Mouse (Mus musculus) heart, embryonic 15.5 days (tissue): Measurements from ENCODE around the gene Rab6a. TPM values are rescaled to one million over a fixed set of nuclear protein-coding genes. Genes with fewer than 3 reads are reported as not detected.

Source experiments
- ATAC-seq: fragments of 200-750 bp; cut with Nextera tagmentation; replicated peaks from 2 replicates; pipeline ENCODE4 v1.8.0; 2017; ENCODE audit warnings: low read depth, moderate TSS enrichment; ENCODE audit not compliant: insufficient number of reproducible peaks, insufficient read depth, low FRiP score
- H3K27ac ChIP-seq: fragments of 300-500 bp; sonication (generic); 2 replicates; pipeline ENCODE4 v1.5.1; 2015; ENCODE audit warnings: mild to moderate bottlenecking, inconsistent platforms
- H3K27me3 ChIP-seq: fragments of 300-500 bp; sonication (generic); 2 replicates; pipeline ENCODE4 v1.6.1; 2015; ENCODE audit warnings: inconsistent platforms
- H3K36me3 ChIP-seq: fragments of 300-500 bp; sonication (generic); 2 replicates; pipeline ENCODE4 v1.6.1; 2015; ENCODE audit warnings: mild to moderate bottlenecking, inconsistent platforms
- H3K4me1 ChIP-seq: fragments of 300-500 bp; sonication (generic); replicated peaks from 2 replicates; pipeline ENCODE4 v1.6.1; 2015; ENCODE audit warnings: inconsistent platforms
- H3K4me2 ChIP-seq: fragments of 300-500 bp; sonication (generic); 2 replicates; pipeline ENCODE4 v1.6.1; 2015; ENCODE audit warnings: inconsistent platforms, mild to moderate bottlenecking, moderate library complexity
- H3K4me3 ChIP-seq: fragments of 300-500 bp; sonication (generic); 2 replicates; pipeline ENCODE4 v1.5.1; 2015; ENCODE audit warnings: mild to moderate bottlenecking, inconsistent platforms
- H3K9ac ChIP-seq: fragments of 300-500 bp; sonication (generic); 2 replicates; pipeline ENCODE4 v1.6.1; 2015; ENCODE audit warnings: mild to moderate bottlenecking, inconsistent platforms
- H3K9me3 ChIP-seq: fragments of 300-500 bp; sonication (generic); replicated peaks from 2 replicates; pipeline ENCODE4 v1.6.1; 2016; ENCODE audit warnings: inconsistent platforms
- WGBS: fragments of 180-500 bp; shearing (Covaris S2); methylation state at CpG from one replicate; pipeline ENCODE4 v1.1.7; 2015; ENCODE audit warnings: mixed read lengths; 5-methylcytosine and 5-hydroxymethylcytosine counted together
- polyA plus RNA-seq: library from polyadenylated mRNA; unstranded; fragments of >200 nt; fragmentation: Nextera tagmentation; extraction: Ambion mirVana; gene quantifications from 2 replicates; pipeline ENCODE4 v1.2.1, GENCODE M21; 2015

The Rab6a gene
- polyA plus RNA-seq, 1 experiment from 2014 or later = 85.5 TPM

- Histone ChIP-seq H3K4me2 (no peak overlapping the region), H3K9me3 (no peaks in the 10 kb centered on the region), H3K4me3 (no peak overlapping the region), H3K27ac (no peak overlapping the region), H3K36me3 (no peaks in the 10 kb centered on the region), H3K27me3 (no peaks in the 10 kb centered on the region), H3K9ac (no peak overlapping the region), H3K4me1 (peaks cover 17% of the 10 kb centered on the region)
- WGBS = 85% methylated on average over 7 of the region's 7 CpGs
- ATAC-seq = no peak
These were observed 54.1 kb downstream of the Rab6a start for GRCm38 (mm10) chr7:100661264-100661663.

DNA sequence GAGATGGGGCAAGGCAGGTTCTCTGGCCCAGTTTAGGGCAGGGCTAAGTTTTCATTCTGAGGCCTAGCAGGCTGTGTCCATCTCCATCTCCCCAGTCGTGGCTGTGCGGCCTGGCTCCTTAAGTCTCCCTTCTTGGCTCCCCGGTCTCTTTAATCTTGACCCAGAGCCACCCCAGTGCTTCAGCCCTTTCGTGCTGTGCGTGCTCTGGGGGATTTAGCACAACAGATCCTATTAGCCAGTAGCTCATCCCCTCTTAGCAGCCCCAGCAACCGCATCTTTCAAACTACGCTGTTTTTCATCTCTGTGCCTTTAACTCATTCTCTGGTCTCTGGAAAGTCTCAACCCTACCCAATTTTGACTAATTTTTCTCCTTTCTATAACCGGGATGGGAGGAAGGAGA lies 55.0 kb downstream of the Rab6a start, which contains the start of gene Plekhb1:
TSS of gene Plekhb1 (minus strand) at position 184 of the 400 bp plus-strand sequence.
- Histone ChIP-seq H3K4me1 (peaks cover 17% of the 10 kb centered on the region), H3K27me3 (no peaks in the 10 kb centered on the region), H3K36me3 (no peaks in the 10 kb centered on the region), H3K27ac (no peak within 1 kb of the TSS), H3K9me3 (no peaks in the 10 kb centered on the region), H3K9ac (no peak within 1 kb of the TSS), H3K4me2 (peak within 1 kb of the TSS; percentile 51), H3K4me3 (no peak within 1 kb of the TSS)
- 76% methylated on average over 8 of the region's 8 CpGs for WGBS
- no peak for ATAC-seq

GRCm38 (mm10) chr7:100663190-100663589 lies 56.0 kb downstream of the Rab6a start:
- Histone ChIP-seq H3K27me3 (no peaks in the 10 kb centered on the region), H3K36me3 (no peaks in the 10 kb centered on the region), H3K9ac (no peak overlapping the region), H3K9me3 (no peaks in the 10 kb centered on the region), H3K4me3 (peak overlapping the region; percentile 10; the same call in 1 of the 2 replicates), H3K27ac (no peak overlapping the region), H3K4me2 (peak overlapping the region; percentile 51), H3K4me1 (peaks cover 16% of the 10 kb centered on the region)
- 1% methylated on average over 13 of the region's 13 CpGs for WGBS
- ATAC-seq = peak; percentile 87

DNA sequence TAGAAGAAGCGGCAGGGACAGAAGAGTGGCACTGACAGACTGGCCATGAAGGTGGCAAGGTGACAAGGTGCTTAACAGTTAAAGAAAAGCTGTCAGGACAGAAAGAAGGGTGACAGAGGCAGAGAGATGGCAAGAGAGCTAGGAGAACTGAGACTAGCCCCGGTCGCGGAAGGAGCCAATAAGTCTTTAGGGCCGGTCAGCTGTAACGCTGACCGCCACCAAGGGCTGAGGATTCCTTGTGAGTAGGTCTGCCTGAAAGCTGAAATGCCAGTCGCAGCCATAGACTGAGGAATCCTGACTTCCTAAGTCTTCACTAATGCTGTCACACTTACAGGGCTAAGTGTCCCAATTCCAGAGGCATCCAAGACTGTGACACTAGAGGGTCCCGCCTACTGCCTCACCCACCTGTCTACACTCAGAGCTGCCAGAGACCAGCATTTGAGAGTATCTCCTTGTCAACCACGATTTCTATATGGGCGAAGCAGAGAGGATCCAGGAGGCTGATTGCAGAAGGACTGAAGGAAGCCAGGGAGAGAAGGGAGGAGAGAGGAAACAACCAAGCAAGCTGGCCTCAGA lies 56.6 kb downstream of the Rab6a start:
- Histone ChIP-seq H3K9ac (no peak overlapping the region), H3K36me3 (no peaks in the 10 kb centered on the region), H3K27ac (no peak overlapping the region), H3K27me3 (no peaks in the 10 kb centered on the region), H3K9me3 (no peaks in the 10 kb centered on the region), H3K4me2 (peak overlapping the region; percentile 51), H3K4me3 (peak overlapping the region; percentile 10; the same call in 1 of the 2 replicates), H3K4me1 (peaks cover 14% of the 10 kb centered on the region)
- 42% methylated on average over 11 of the region's 11 CpGs for WGBS
- ATAC-seq = no peak

DNA sequence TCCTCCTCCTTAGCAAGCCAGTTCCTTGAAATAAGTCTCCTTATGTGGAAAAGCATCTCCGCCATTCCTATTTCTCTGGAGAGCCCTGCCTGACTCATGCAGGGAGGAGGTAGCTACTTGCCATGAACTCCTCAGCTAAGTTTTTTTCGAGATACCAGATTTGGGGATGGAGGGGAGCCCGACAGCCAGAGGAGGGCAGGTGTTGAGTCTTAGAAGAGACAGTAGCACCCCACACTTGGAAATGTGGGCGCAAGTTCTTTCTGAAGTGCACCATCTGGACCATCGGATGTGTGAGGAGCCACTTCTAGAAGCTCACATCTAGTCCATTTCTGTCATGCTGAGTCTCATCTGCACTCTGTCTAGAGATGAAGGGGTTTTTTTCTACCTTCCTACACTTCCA lies 63.4 kb downstream of the Rab6a start:
- H3K9me3 ChIP-seq = no peaks in the 10 kb centered on the region
- 76% methylated on average over 5 of the region's 5 CpGs for WGBS
- no peak overlapping the region for H3K4me3 ChIP-seq
- H3K4me2 ChIP-seq = no peak overlapping the region
- no peak for ATAC-seq
- H3K27ac ChIP-seq = no peak overlapping the region
- no peaks in the 10 kb centered on the region for H3K4me1 ChIP-seq
- no peaks in the 10 kb centered on the region for H3K36me3 ChIP-seq
- no peaks in the 10 kb centered on the region for H3K27me3 ChIP-seq
- no peak overlapping the region for H3K9ac ChIP-seq

- H3K9ac ChIP-seq = no peak overlapping the region
- H3K27me3 ChIP-seq = no peaks in the 10 kb centered on the region
- no peaks in the 10 kb centered on the region for H3K36me3 ChIP-seq
- ATAC-seq = no peak
- H3K4me2 ChIP-seq = no peak overlapping the region
- H3K9me3 ChIP-seq = no peaks in the 10 kb centered on the region
- WGBS = 73% methylated on average over 7 of the region's 7 CpGs
- no peak overlapping the region for H3K4me3 ChIP-seq
- no peaks in the 10 kb centered on the region for H3K4me1 ChIP-seq
- no peak overlapping the region for H3K27ac ChIP-seq
These were observed 66.2 kb downstream of the Rab6a start for GRCm38 (mm10) chr7:100673452-100673851.

DNA sequence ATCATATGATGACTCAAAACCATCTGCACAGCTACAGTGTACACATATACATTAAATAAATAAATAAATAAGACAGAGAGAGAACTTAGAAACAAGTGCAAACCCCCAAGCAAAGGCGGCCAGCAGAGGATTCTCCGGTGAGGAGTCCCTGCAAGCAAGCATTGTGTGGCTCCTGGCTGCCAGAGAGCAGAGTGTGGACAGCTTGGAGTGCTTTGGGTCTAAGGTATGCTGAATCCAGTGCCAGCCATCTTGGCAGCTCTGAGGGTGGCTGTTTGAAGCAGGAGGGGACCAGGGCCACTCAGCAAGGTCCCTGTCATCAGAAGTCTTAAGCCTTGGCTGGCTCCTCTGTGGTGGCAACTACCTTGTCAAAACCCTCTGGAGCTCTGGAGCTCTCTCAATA lies 67.7 kb downstream of the Rab6a start:
- no peak overlapping the region for H3K27ac ChIP-seq
- H3K36me3 ChIP-seq = no peaks in the 10 kb centered on the region
- ATAC-seq = no peak
- H3K4me1 ChIP-seq = no peaks in the 10 kb centered on the region
- H3K4me2 ChIP-seq = no peak overlapping the region
- H3K9me3 ChIP-seq = no peaks in the 10 kb centered on the region
- no peaks in the 10 kb centered on the region for H3K27me3 ChIP-seq
- H3K4me3 ChIP-seq = no peak overlapping the region
- 42% methylated on average over 2 of the region's 2 CpGs for WGBS
- H3K9ac ChIP-seq = no peak overlapping the region

GRCm38 (mm10) chr7:100678052-100678451 lies 70.8 kb downstream of the Rab6a start:
- H3K4me1 ChIP-seq = no peaks in the 10 kb centered on the region
- H3K36me3 ChIP-seq = no peaks in the 10 kb centered on the region
- H3K4me3 ChIP-seq = no peak overlapping the region
- H3K27me3 ChIP-seq = no peaks in the 10 kb centered on the region
- no peaks in the 10 kb centered on the region for H3K9me3 ChIP-seq
- no peak overlapping the region for H3K9ac ChIP-seq
- no peak for ATAC-seq
- H3K4me2 ChIP-seq = no peak overlapping the region
- no peak overlapping the region for H3K27ac ChIP-seq
- WGBS = 66% methylated on average over 5 of the region's 5 CpGs

GRCm38 (mm10) chr7:100678948-100679880 lies 72.0 kb downstream of the Rab6a start:
- H3K9ac ChIP-seq = no peak overlapping the region
- no peak overlapping the region for H3K4me3 ChIP-seq
- no peak for ATAC-seq
- 57% methylated on average over 15 of the region's 15 CpGs for WGBS
- H3K4me2 ChIP-seq = no peak overlapping the region
- H3K4me1 ChIP-seq = no peaks in the 10 kb centered on the region
- no peaks in the 10 kb centered on the region for H3K27me3 ChIP-seq
- H3K9me3 ChIP-seq = no peaks in the 10 kb centered on the region
- H3K27ac ChIP-seq = no peak overlapping the region
- no peaks in the 10 kb centered on the region for H3K36me3 ChIP-seq

GRCm38 (mm10) chr7:100681132-100681531 lies 73.9 kb downstream of the Rab6a start:
- WGBS = 52% methylated on average over 5 of the region's 5 CpGs
- Histone ChIP-seq H3K4me2 (no peak overlapping the region), H3K27me3 (no peaks in the 10 kb centered on the region), H3K36me3 (no peaks in the 10 kb centered on the region), H3K4me1 (no peaks in the 10 kb centered on the region), H3K27ac (no peak overlapping the region), H3K9ac (no peak overlapping the region), H3K4me3 (no peak overlapping the region), H3K9me3 (no peaks in the 10 kb centered on the region)
- no peak for ATAC-seq

DNA sequence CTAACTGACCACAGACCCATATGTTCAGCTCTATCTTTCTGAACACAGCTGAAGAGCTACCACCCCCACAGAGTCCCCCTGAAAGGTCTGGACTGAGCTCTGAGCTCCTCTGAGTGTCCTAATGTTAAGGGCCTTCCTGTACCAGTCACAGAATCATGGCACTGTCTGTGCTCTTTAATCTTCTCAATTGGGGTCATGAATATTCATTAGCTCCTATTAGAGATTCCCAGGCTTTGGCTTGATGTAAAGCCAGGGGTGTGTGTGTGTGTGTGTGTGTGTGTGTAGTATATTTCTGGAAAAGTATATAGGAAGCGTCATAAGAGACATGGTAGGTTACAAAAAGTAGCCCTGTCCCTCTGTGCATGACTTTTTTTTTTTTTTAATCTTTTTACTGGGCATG lies 76.0 kb downstream of the Rab6a start:
- Histone ChIP-seq H3K9ac (no peak overlapping the region), H3K36me3 (no peaks in the 10 kb centered on the region), H3K9me3 (no peaks in the 10 kb centered on the region), H3K27me3 (no peaks in the 10 kb centered on the region), H3K27ac (no peak overlapping the region), H3K4me1 (no peaks in the 10 kb centered on the region), H3K4me3 (no peak overlapping the region), H3K4me2 (no peak overlapping the region)
- ATAC-seq = no peak
- 96% methylated on average over 1 of the region's 1 CpGs for WGBS
